Mouse (Mus musculus) stomach, embryonic 15.5 days (tissue): ENCODE measurements at regions not wholly inside any gene's neighbourhood (a gene's known extent, or its start where the extent isn't known, plus 50 kb on each side); places are given as distances from the start of the nearest gene placed in this dataset.

ENCODE experiments used
- ATAC-seq: fragments of 200-750 bp; cut with Nextera tagmentation; 2 replicates; pipeline ENCODE4 v1.8.0; 2017; ENCODE audit warnings: low read depth, moderate number of reproducible peaks, moderate TSS enrichment; ENCODE audit not compliant: insufficient read depth, low FRiP score
- H3K27ac ChIP-seq: fragments of 300-500 bp; sonication (generic); 2 replicates; pipeline ENCODE4 v1.5.1; 2015; ENCODE audit warnings: mild to moderate bottlenecking, inconsistent platforms
- H3K27me3 ChIP-seq: fragments of 300-500 bp; sonication (generic); replicated peaks from 2 replicates; pipeline ENCODE4 v1.6.1; 2015; ENCODE audit warnings: inconsistent platforms
- H3K36me3 ChIP-seq: fragments of 300-500 bp; sonication (generic); 2 replicates; pipeline ENCODE4 v1.6.1; 2015; ENCODE audit warnings: inconsistent platforms
- H3K4me1 ChIP-seq: fragments of 300-500 bp; sonication (generic); 2 replicates; pipeline ENCODE4 v1.6.1; 2015; ENCODE audit warnings: inconsistent platforms
- H3K4me2 ChIP-seq: fragments of 300-500 bp; sonication (generic); 2 replicates; pipeline ENCODE4 v1.6.1; 2015; ENCODE audit warnings: mild to moderate bottlenecking, inconsistent platforms
- H3K4me3 ChIP-seq: fragments of 300-500 bp; sonication (generic); replicated peaks from 2 replicates; pipeline ENCODE4 v1.5.1; 2015; ENCODE audit warnings: inconsistent platforms
- H3K9ac ChIP-seq: fragments of 300-500 bp; sonication (generic); 2 replicates; pipeline ENCODE4 v1.6.1; 2015; ENCODE audit warnings: inconsistent platforms
- H3K9me3 ChIP-seq: fragments of 300-500 bp; sonication (generic); 2 replicates; pipeline ENCODE4 v1.6.1; 2016; ENCODE audit warnings: inconsistent platforms
- WGBS: fragments of 180-500 bp; shearing (Covaris S2); methylation state at CpG from one replicate; pipeline ENCODE4 v1.1.7; 2015; 5-methylcytosine and 5-hydroxymethylcytosine counted together

- Histone ChIP-seq H3K36me3 (no peaks in the 10 kb centered on the region), H3K27me3 (no peaks in the 10 kb centered on the region), H3K9ac (no peak overlapping the region), H3K4me2 (no peak overlapping the region), H3K9me3 (no peaks in the 10 kb centered on the region), H3K4me1 (no peaks in the 10 kb centered on the region), H3K4me3 (no peak overlapping the region), H3K27ac (no peak overlapping the region)
- WGBS: 52% methylated on average over 2 of the region's 2 CpGs
- ATAC-seq: no peak
Observed at GRCm38 (mm10) chr5:116963106-116963505, 152.8 kb downstream of the Suds3 start.

GRCm38 (mm10) chr5:116960041-116960440 is 155.9 kb downstream of the Suds3 start:
- H3K9me3 ChIP-seq: no peaks in the 10 kb centered on the region
- no peaks in the 10 kb centered on the region for H3K27me3 ChIP-seq
- no peak overlapping the region for H3K4me2 ChIP-seq
- no peaks in the 10 kb centered on the region for H3K36me3 ChIP-seq
- 61% methylated on average over 8 of the region's 8 CpGs for WGBS
- no peak overlapping the region for H3K27ac ChIP-seq
- no peaks in the 10 kb centered on the region for H3K4me1 ChIP-seq
- no peak overlapping the region for H3K4me3 ChIP-seq
- ATAC-seq: no peak
- H3K9ac ChIP-seq: no peak overlapping the region

GRCm38 (mm10) chr5:116958141-116958540 is 157.8 kb downstream of the Suds3 start:
- Histone ChIP-seq H3K36me3 (no peaks in the 10 kb centered on the region), H3K4me1 (no peaks in the 10 kb centered on the region), H3K27ac (no peak overlapping the region), H3K9ac (no peak overlapping the region), H3K9me3 (no peaks in the 10 kb centered on the region), H3K4me2 (no peak overlapping the region), H3K27me3 (no peaks in the 10 kb centered on the region), H3K4me3 (no peak overlapping the region)
- WGBS: 68% methylated on average over 5 of the region's 5 CpGs
- ATAC-seq: no peak

GRCm38 (mm10) chr5:116956572-116956971 is 159.3 kb downstream of the Suds3 start:
- ATAC-seq: no peak
- 75% methylated on average over 13 of the region's 13 CpGs for WGBS

GRCm38 (mm10) chr5:116950280-116950881 is 165.5 kb downstream of the Suds3 start:
- ATAC-seq: no peak
- no peaks in the 10 kb centered on the region for H3K36me3 ChIP-seq
- no peak overlapping the region for H3K9ac ChIP-seq
- H3K27me3 ChIP-seq: no peaks in the 10 kb centered on the region
- H3K9me3 ChIP-seq: no peaks in the 10 kb centered on the region
- no peak overlapping the region for H3K4me3 ChIP-seq
- H3K4me1 ChIP-seq: no peaks in the 10 kb centered on the region
- 15% methylated on average over 4 of the region's 4 CpGs for WGBS
- no peak overlapping the region for H3K4me2 ChIP-seq
- no peak overlapping the region for H3K27ac ChIP-seq

More at GRCm38 (mm10) chr5:116956572-116956971, 159.3 kb downstream of the Suds3 start:
- Histone ChIP-seq H3K9me3 (no peaks in the 10 kb centered on the region), H3K4me3 (no peak overlapping the region), H3K36me3 (no peaks in the 10 kb centered on the region), H3K4me2 (no peak overlapping the region), H3K27ac (no peak overlapping the region), H3K9ac (no peak overlapping the region), H3K4me1 (no peaks in the 10 kb centered on the region), H3K27me3 (no peaks in the 10 kb centered on the region)

- no peak overlapping the region for H3K4me3 ChIP-seq
- WGBS: 64% methylated on average over 5 of the region's 5 CpGs
- H3K9ac ChIP-seq: no peak overlapping the region
- H3K4me2 ChIP-seq: no peak overlapping the region
- H3K27me3 ChIP-seq: no peaks in the 10 kb centered on the region
- H3K4me1 ChIP-seq: no peaks in the 10 kb centered on the region
- H3K36me3 ChIP-seq: no peaks in the 10 kb centered on the region
- no peaks in the 10 kb centered on the region for H3K9me3 ChIP-seq
- H3K27ac ChIP-seq: no peak overlapping the region
- ATAC-seq: no peak
Observed at GRCm38 (mm10) chr5:116934585-116934984, 181.3 kb downstream of the Suds3 start.

GRCm38 (mm10) chr5:116934151-116934550 is 181.8 kb downstream of the Suds3 start:
- H3K27me3 ChIP-seq: no peaks in the 10 kb centered on the region
- H3K27ac ChIP-seq: no peak overlapping the region
- H3K36me3 ChIP-seq: no peaks in the 10 kb centered on the region
- H3K4me2 ChIP-seq: no peak overlapping the region
- 60% methylated on average over 3 of the region's 3 CpGs for WGBS
- H3K9me3 ChIP-seq: no peaks in the 10 kb centered on the region
- no peaks in the 10 kb centered on the region for H3K4me1 ChIP-seq
- H3K4me3 ChIP-seq: no peak overlapping the region
- no peak overlapping the region for H3K9ac ChIP-seq
- no peak for ATAC-seq

GRCm38 (mm10) chr5:116933105-116933504 is 182.8 kb downstream of the Suds3 start:
- no peak for ATAC-seq
- WGBS: 91% methylated on average over 5 of the region's 5 CpGs
- Histone ChIP-seq H3K9ac (no peak overlapping the region), H3K27me3 (no peaks in the 10 kb centered on the region), H3K4me1 (no peaks in the 10 kb centered on the region), H3K9me3 (no peaks in the 10 kb centered on the region), H3K27ac (no peak overlapping the region), H3K36me3 (no peaks in the 10 kb centered on the region), H3K4me2 (no peak overlapping the region), H3K4me3 (no peak overlapping the region)

- Histone ChIP-seq H3K9me3 (no peaks in the 10 kb centered on the region), H3K4me3 (no peak overlapping the region), H3K36me3 (no peaks in the 10 kb centered on the region), H3K27me3 (no peaks in the 10 kb centered on the region), H3K4me1 (no peaks in the 10 kb centered on the region), H3K27ac (no peak overlapping the region), H3K4me2 (no peak overlapping the region), H3K9ac (no peak overlapping the region)
- no peak for ATAC-seq
- whole genome bisulfite sequencing: 60% methylated on average over 4 of the region's 4 CpGs
Observed at GRCm38 (mm10) chr5:116923761-116924160, 192.2 kb downstream of the Suds3 start.

- no peak overlapping the region for H3K9ac ChIP-seq
- ATAC-seq: no peak
- no peak overlapping the region for H3K4me3 ChIP-seq
- H3K9me3 ChIP-seq: no peaks in the 10 kb centered on the region
- H3K4me2 ChIP-seq: no peak overlapping the region
- H3K27me3 ChIP-seq: no peaks in the 10 kb centered on the region
- 45% methylated on average over 17 of the region's 17 CpGs for WGBS
- no peaks in the 10 kb centered on the region for H3K4me1 ChIP-seq
- no peak overlapping the region for H3K27ac ChIP-seq
- H3K36me3 ChIP-seq: no peaks in the 10 kb centered on the region
Observed at GRCm38 (mm10) chr5:116922059-116922671, 193.7 kb downstream of the Suds3 start.

GRCm38 (mm10) chr5:116914876-116915275 is 201.0 kb downstream of the Suds3 start:
- Histone ChIP-seq H3K4me2 (no peak overlapping the region), H3K4me1 (no peaks in the 10 kb centered on the region), H3K9me3 (no peaks in the 10 kb centered on the region), H3K27ac (no peak overlapping the region), H3K4me3 (no peak overlapping the region), H3K36me3 (no peaks in the 10 kb centered on the region), H3K27me3 (no peaks in the 10 kb centered on the region), H3K9ac (no peak overlapping the region)
- ATAC-seq: no peak
- WGBS: 40% methylated on average over 12 of the region's 12 CpGs

- WGBS: 90% methylated on average over 5 of the region's 5 CpGs
- H3K4me2 ChIP-seq: no peak overlapping the region
- no peak for ATAC-seq
Observed at GRCm38 (mm10) chr5:116900846-116901245, 215.1 kb downstream of the Suds3 start.

GRCm38 (mm10) chr5:116897391-116897790 is 218.5 kb downstream of the Suds3 start:
- no peak for ATAC-seq
- 84% methylated on average over 5 of the region's 5 CpGs for WGBS
- no peak overlapping the region for H3K4me3 ChIP-seq

More at GRCm38 (mm10) chr5:116900846-116901245, 215.1 kb downstream of the Suds3 start:
- no peak overlapping the region for H3K4me3 ChIP-seq
- H3K27me3 ChIP-seq: no peaks in the 10 kb centered on the region
- no peaks in the 10 kb centered on the region for H3K36me3 ChIP-seq
- H3K9ac ChIP-seq: no peak overlapping the region
- no peaks in the 10 kb centered on the region for H3K4me1 ChIP-seq
- no peaks in the 10 kb centered on the region for H3K9me3 ChIP-seq
- no peak overlapping the region for H3K27ac ChIP-seq

More at GRCm38 (mm10) chr5:116897391-116897790, 218.5 kb downstream of the Suds3 start:
- Histone ChIP-seq H3K4me2 (no peak overlapping the region), H3K27ac (no peak overlapping the region), H3K36me3 (no peaks in the 10 kb centered on the region), H3K4me1 (no peaks in the 10 kb centered on the region), H3K9ac (no peak overlapping the region), H3K27me3 (no peaks in the 10 kb centered on the region), H3K9me3 (no peaks in the 10 kb centered on the region)
